Mouse (Mus musculus) cerebellum, adult 9-10 months (tissue): ENCODE data around the gene Gm21992.
A peak's percentile ranks its signal among the peaks of the same experiment; 100 is the strongest.

ENCODE experiments used
- DNase-seq: peaks from one replicate; pipeline ENCODE4 v3.0.0; 2022

Gene Gm21992

DNA sequence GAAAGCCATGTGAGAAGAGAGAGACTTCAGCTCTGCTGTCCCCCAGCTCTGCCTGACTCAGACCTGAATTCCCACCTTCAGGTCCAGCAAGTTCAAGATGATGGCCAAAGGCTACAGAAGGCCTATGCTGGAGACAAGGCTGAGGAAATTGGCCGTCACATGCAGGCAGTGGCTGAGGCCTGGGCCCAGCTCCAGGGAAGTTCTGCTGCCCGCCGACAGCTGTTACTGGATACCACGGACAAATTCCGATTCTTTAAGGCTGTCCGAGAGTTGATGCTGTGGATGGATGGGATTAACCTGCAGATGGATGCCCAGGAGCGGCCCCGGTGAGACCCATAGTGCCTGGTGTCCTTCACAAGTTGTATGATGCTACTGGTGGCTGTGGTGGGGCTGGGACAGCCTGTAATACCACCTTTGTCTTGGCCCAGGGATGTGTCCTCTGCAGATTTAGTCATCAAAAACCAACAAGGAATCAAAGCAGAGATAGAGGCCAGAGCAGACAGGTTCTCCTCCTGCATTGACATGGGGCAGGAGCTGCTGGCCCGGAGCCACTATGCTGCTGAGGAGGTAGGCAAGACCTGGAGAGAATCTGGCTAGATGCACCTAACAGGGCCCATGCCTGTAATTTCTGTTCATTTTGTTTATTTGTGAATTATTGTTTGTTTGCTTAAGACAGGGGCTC, 63.6 kb downstream of the Gm21992 start:
- DNase-seq: peak; percentile 63

DNA sequence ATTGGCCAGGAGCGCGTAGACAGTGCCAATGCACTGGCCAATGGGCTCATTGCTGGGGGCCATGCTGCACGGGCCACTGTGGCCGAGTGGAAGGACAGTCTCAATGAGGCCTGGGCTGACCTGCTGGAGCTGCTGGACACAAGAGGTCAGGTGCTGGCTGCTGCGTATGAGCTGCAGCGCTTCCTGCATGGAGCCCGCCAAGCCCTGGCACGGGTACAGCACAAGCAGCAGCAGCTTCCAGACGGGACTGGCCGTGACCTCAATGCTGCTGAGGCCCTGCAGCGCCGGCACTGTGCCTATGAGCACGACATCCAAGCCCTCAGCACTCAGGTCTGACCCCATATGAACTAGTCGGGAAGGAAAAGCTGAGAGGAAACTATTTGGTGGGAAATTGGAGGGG, 64.8 kb downstream of the Gm21992 start:
- peak; percentile 83 for DNase-seq

DNA sequence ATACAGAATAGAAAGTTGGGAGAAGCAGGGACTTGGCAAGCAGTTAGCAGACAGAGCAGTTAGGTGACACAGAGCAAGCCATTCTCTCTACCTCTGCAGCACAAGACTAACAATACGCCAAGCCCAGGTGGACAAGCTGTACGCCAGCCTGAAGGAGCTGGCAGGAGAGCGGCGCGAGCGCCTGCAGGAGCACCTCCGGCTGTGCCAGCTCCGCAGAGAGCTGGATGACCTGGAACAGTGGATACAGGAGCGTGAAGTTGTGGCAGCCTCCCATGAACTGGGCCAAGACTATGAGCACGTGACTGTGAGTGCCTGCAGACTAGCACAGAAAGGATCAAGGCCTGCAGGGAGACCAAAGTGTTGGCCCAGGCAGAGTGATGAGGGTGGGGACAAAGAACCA, 65.7 kb downstream of the Gm21992 start:
- peak; percentile 79 for DNase-seq

DNA sequence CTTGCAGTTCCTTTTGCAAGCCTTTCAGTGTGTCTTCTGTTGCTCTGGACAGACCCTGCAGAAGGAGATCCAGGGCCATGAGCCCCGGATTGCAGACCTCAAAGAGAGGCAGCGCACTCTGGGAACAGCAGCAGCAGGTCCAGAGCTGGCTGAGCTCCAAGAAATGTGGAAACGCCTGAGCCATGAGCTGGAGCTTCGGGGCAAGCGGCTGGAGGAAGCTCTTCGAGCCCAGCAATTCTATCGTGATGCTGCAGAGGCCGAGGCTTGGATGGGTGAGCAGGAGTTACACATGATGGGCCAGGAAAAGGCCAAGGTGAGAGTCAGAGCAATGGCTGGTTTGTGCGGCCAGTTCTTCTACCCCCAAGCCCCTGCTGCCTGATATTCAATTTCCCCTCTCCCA, 66.4 kb downstream of the Gm21992 start:
- peak; percentile 64 for DNase-seq

DNA sequence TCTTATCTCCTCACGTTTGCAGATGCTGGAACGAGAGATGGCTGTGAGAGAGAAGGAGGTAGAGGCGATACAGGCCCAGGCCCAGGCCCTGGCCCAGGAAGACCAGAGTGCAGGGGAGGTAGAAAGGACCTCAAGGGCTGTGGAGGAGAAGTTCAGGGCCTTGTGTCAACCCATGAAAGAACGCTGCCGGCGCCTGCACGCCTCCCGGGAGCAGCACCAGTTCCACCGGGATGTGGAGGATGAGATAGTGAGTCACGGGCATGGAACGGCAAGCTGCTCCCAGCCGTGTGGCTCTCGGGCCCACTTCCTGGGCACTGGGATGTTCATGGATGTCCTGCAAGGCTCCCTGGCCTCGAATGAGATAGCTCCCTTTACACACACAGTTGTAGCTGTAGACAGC, 67.4 kb downstream of the Gm21992 start:
- no peak for DNase-seq

- no peak for DNase-seq
Measured at GRCm38 (mm10) chr19:4743524-4743923, 67.9 kb downstream of the Gm21992 start.

DNA sequence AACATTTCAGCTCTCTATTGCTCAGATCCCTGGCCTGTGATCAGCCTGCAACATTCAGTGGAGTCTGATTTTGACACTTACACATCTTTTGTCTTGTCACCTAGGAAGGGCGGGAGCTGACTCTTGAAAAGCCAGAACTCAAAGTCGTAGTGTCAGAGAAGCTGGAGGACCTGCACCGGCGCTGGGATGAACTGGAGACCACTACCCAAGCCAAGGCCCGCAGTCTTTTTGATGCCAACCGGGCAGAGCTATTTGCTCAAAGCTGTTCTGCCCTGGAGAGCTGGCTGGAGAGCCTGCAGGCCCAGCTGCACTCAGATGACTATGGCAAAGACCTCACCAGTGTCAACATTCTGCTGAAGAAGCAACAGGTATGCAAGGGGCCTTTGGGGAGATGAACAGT, 69.2 kb downstream of the Gm21992 start:
- no peak for DNase-seq

- no peak for DNase-seq
Measured at GRCm38 (mm10) chr19:4741482-4741881, 69.9 kb downstream of the Gm21992 start.

GRCm38 (mm10) chr19:4739762-4740161, 71.7 kb downstream of the Gm21992 start:
- DNase-seq: no peak

- no peak for DNase-seq
Measured at GRCm38 (mm10) chr19:4739053-4739452, 72.4 kb downstream of the Gm21992 start.

GRCm38 (mm10) chr19:4737866-4738265, 73.5 kb downstream of the Gm21992 start:
- DNase-seq: no peak

- DNase-seq: no peak
Measured at GRCm38 (mm10) chr19:4733052-4733451, 78.4 kb downstream of the Gm21992 start.

GRCm38 (mm10) chr19:4729186-4729585, 82.2 kb downstream of the Gm21992 start:
- no peak for DNase-seq

- DNase-seq: no peak
Measured at GRCm38 (mm10) chr19:4720671-4721244, 90.7 kb downstream of the Gm21992 start.

DNA sequence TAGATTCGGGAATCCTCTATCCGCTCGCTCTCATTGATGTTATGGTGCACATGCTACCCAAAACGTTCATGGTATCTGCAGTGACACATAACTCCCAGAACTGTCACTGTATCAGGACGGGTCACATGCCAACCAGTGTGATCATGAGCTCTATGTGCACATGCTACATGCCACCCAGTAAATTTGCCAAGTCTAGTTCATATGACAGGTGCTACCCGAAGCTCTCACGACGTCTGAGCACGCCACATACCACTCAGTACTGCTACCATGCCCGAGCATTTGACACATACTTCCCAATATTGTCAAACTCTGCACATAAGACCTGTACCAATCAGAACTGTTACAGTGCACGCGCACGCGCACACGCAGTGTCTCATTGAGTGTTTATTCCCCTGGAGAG, 91.3 kb downstream of the Gm21992 start:
- DNase-seq: no peak

GRCm38 (mm10) chr19:4719351-4719764, 92.1 kb downstream of the Gm21992 start:
- no peak for DNase-seq

DNA sequence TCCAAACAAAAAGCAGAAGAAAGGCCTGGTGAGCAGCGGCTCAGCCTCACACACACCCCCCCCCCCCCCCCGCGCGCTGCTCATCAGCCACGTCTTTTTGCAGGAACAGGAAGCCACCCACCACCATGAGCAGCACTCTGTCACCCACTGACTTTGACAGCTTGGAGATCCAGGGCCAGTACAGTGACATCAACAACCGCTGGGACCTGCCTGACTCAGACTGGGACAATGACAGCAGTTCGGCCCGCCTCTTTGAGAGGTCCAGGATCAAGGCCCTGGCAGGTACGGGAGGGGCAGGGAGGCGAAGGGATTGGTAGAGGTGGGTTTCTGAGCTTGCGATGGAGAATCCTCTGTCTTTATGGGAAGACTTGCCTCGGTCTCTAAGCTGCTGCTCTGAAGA, 92.7 kb downstream of the Gm21992 start:
- no peak for DNase-seq

- DNase-seq: no peak
Measured at GRCm38 (mm10) chr19:4717281-4717680, 94.1 kb downstream of the Gm21992 start.

- DNase-seq: no peak
Measured at GRCm38 (mm10) chr19:4716756-4717155, 94.7 kb downstream of the Gm21992 start.

GRCm38 (mm10) chr19:4713886-4714285, 97.5 kb downstream of the Gm21992 start:
- DNase-seq: no peak

DNA sequence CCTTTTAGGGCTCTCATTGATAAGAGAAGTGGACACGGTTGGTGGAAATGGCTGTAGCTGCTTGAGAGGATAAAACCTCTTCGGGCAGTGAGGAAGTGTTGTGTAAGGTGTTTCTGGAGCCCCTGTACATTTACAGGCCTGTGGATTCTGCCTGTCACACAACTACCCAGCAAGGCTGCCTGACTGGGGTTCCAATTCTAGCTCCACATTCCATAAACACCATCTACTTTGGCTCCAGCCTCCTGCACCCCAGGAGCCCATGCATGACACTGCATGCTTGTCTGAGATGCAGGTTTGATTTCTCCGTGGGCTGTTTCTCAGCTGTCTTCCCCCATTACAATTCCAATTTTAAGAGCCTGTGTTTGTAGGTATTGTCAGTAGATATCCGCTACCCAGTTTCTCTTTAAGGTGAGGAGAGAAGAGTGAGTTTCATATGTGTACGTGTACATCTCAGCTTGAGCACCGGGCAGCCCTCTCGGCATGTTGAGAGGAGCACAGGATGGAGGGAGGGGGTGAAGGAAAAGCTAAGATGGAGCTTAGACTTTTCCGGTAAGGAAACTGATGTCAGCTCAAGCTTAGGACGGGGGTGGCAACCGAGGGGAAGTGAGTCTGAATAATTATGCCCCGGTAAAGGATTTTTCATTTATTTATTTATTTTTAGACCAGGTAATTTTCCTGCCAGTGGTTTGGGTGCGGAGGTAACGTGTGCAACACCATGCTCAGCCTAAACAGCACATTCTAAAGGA, 98.5 kb downstream of the Gm21992 start:
- DNase-seq: peak; percentile 65

GRCm38 (mm10) chr19:4712156-4712780, 99.1 kb downstream of the Gm21992 start:
- no peak for DNase-seq

DNA sequence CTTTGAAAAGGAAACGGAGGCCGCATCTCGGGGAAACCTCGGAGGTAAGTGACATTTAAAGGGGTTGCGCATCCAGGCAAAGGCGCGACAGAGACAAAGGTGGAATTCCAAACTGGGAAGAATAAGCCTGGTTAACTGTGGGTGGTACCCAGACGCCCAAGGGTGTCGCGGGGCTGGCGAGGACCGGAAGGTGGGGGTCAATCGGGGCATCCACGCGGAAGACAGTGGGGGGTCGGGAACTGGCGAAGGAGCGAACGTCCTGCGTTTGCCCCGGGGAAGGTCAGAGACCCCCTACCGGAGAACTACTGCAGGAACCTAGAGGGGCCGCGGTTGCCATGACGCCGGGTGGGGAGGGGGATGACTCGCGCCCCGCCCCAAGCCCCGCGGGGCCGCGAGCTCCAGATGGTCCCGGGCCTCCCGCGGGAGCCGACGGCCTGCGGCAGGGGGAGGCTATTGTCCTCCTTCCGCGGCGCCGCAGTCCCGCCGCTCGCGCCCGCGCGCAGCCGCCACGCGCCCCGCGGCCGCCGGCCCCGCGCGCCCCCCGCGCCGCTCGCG, 99.7 kb downstream of the Gm21992 start:
- no peak for DNase-seq
